Mouse (Mus musculus): ENCODE measurements around the gene Spcs1.

DNA sequence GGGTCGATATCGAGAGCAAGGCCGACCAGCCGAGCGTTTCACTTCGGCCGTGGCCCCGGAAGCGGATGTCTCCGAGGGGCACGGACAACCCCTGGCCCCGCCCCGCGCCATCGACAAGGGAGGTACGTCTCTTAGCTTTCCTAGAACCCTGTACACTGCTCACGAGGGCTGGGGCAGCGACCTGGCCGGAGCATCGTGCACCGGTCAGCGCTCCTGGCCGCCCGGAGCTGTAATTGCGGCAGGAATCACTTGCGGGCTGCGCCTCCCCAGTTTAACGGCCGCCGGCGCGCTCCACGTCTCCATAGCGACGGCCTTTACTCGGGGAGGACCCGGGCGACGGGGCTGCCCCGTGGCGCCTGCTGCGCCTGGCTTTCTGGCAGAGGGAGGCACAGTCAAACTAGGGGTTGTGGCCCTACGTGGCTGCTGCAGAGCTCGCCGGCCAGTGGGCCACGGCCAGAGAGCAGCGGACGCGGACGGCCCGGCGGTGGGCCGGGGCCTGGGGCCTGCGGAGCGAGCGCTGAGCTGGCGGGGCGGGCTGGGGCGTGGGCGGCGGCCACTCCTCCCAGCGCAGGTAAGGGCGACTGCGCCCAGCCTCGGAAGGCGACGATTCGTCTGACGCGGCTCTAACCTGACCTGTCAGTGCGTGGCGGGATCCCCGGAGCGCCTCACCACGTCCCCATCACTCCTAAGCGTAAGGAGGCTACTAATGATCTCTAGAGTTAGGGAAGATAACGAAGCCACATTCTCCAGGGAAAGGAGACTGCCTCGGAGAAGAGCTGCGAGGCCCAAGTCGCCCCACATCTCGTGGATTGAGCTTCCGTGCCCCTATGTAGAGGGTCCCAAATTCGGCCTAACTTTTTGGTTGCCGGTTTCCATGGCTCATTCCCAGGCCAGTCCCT lies at the start of gene Spcs1, which contains the start of gene Glt8d1:
- no peak for TF ChIP-seq CTCF (conservative IDR thresholded peaks at IDR 0.05; ENCODE audit: low read length)
- TF ChIP-seq POU5F1 (IDR thresholded peaks at IDR 0.05; ENCODE audit: borderline replicate concordance, low read length), result no peak
